Mouse (Mus musculus): ENCODE measurements at regions not wholly inside any gene's neighbourhood (a gene's known extent, or its start where the extent isn't known, plus 50 kb on each side); places are given as distances from the start of the nearest gene placed in this dataset.

- 25% methylated on average over 14 of the region's 14 CpGs for WGBS
- Histone ChIP-seq H3K4me3 (replicated peaks; ENCODE audit: low read length) (no peak overlapping the region), H3K27me3 (ENCODE audit: control insufficient read depth, insufficient read depth, low read length) (no peaks in the 10 kb centered on the region), H3K4me2 (ENCODE audit: low read depth, low read length) (no peak overlapping the region; the same call in 1 of the 2 replicates), H3K4me1 (ENCODE audit: control insufficient read depth, insufficient read depth, low read length) (0 out of 2 replicates have a peak, but pooled peaks cover 2% of the 10 kb centered on the region), H3K9me3 (replicated peaks; ENCODE audit: control insufficient read depth, low read length) (no peaks in the 10 kb centered on the region), H3K9ac (ENCODE audit: low read length) (no peak overlapping the region), H3K27ac (ENCODE audit: low read length) (no peak overlapping the region), H3K36me3 (ENCODE audit: control insufficient read depth, insufficient read depth, low read length) (no peaks in the 10 kb centered on the region)
- no peak for ATAC-seq (ENCODE audit: insufficient read depth, low FRiP score)
These were observed 161.3 kb downstream of the Cysltr2 start for GRCm38 (mm10) chr14:72887470-72888071.

- WGBS, result 20% methylated on average over 12 of the region's 12 CpGs
These were observed 162.0 kb downstream of the Cysltr2 start for GRCm38 (mm10) chr14:72886935-72887369.

GRCm38 (mm10) chr14:72885824-72886223 lies 163.1 kb downstream of the Cysltr2 start:
- ATAC-seq (ENCODE audit: insufficient read depth, low FRiP score), result no peak
- H3K9me3 ChIP-seq (replicated peaks; ENCODE audit: control insufficient read depth, low read length), result no peaks in the 10 kb centered on the region
- H3K4me2 ChIP-seq (ENCODE audit: low read depth, low read length), result no peak overlapping the region
- H3K4me1 ChIP-seq (ENCODE audit: control insufficient read depth, insufficient read depth, low read length), result 0 out of 2 replicates have a peak, but pooled peaks cover 2% of the 10 kb centered on the region
- H3K36me3 ChIP-seq (ENCODE audit: control insufficient read depth, insufficient read depth, low read length), result no peaks in the 10 kb centered on the region
- WGBS, result 69% methylated on average over 4 of the region's 4 CpGs
- no peak overlapping the region for H3K27ac ChIP-seq (ENCODE audit: low read length)
- H3K9ac ChIP-seq (ENCODE audit: low read length), result no peak overlapping the region
- no peaks in the 10 kb centered on the region for H3K27me3 ChIP-seq (ENCODE audit: control insufficient read depth, insufficient read depth, low read length)
- no peak overlapping the region for H3K4me3 ChIP-seq (replicated peaks; ENCODE audit: low read length)

More at GRCm38 (mm10) chr14:72886935-72887369, 162.0 kb downstream of the Cysltr2 start:
- Histone ChIP-seq H3K27me3 (ENCODE audit: control insufficient read depth, insufficient read depth, low read length) (no peaks in the 10 kb centered on the region), H3K9ac (ENCODE audit: low read length) (no peak overlapping the region), H3K36me3 (ENCODE audit: control insufficient read depth, insufficient read depth, low read length) (no peaks in the 10 kb centered on the region), H3K27ac (ENCODE audit: low read length) (no peak overlapping the region), H3K4me3 (replicated peaks; ENCODE audit: low read length) (no peak overlapping the region), H3K9me3 (replicated peaks; ENCODE audit: control insufficient read depth, low read length) (no peaks in the 10 kb centered on the region), H3K4me1 (ENCODE audit: control insufficient read depth, insufficient read depth, low read length) (0 out of 2 replicates have a peak, but pooled peaks cover 2% of the 10 kb centered on the region), H3K4me2 (ENCODE audit: low read depth, low read length) (peak overlapping the region; percentile 36; the same call in 1 of the 2 replicates)
- peak; percentile 47; the same call in 1 of the 2 replicates for ATAC-seq (ENCODE audit: insufficient read depth, low FRiP score)

- Histone ChIP-seq H3K27ac (ENCODE audit: low read length) (no peak overlapping the region), H3K4me1 (ENCODE audit: control insufficient read depth, insufficient read depth, low read length) (0 out of 2 replicates have a peak, but pooled peaks cover 2% of the 10 kb centered on the region), H3K4me2 (ENCODE audit: low read depth, low read length) (no peak overlapping the region), H3K4me3 (replicated peaks; ENCODE audit: low read length) (no peak overlapping the region), H3K27me3 (ENCODE audit: control insufficient read depth, insufficient read depth, low read length) (no peaks in the 10 kb centered on the region), H3K36me3 (ENCODE audit: control insufficient read depth, insufficient read depth, low read length) (no peaks in the 10 kb centered on the region), H3K9me3 (replicated peaks; ENCODE audit: control insufficient read depth, low read length) (no peaks in the 10 kb centered on the region), H3K9ac (ENCODE audit: low read length) (no peak overlapping the region)
- WGBS, result 76% methylated on average over 4 of the region's 4 CpGs
- ATAC-seq (ENCODE audit: insufficient read depth, low FRiP score), result no peak
These were observed 164.4 kb downstream of the Cysltr2 start for GRCm38 (mm10) chr14:72884561-72884960.

GRCm38 (mm10) chr14:72877132-72877531 lies 167.3 kb upstream of the Fndc3a start:
- H3K4me1 ChIP-seq (ENCODE audit: control insufficient read depth, insufficient read depth, low read length), result no peaks in the 10 kb centered on the region
- no peak overlapping the region for H3K9ac ChIP-seq (ENCODE audit: low read length)
- H3K36me3 ChIP-seq (ENCODE audit: control insufficient read depth, insufficient read depth, low read length), result no peaks in the 10 kb centered on the region
- no peaks in the 10 kb centered on the region for H3K27me3 ChIP-seq (ENCODE audit: control insufficient read depth, insufficient read depth, low read length)
- H3K4me3 ChIP-seq (replicated peaks; ENCODE audit: low read length), result no peak overlapping the region
- no peak for ATAC-seq (ENCODE audit: insufficient read depth, low FRiP score)
- no peak overlapping the region for H3K27ac ChIP-seq (ENCODE audit: low read length)
- H3K9me3 ChIP-seq (replicated peaks; ENCODE audit: control insufficient read depth, low read length), result no peaks in the 10 kb centered on the region
- H3K4me2 ChIP-seq (ENCODE audit: low read depth, low read length), result no peak overlapping the region

- 83% methylated on average over 3 of the region's 3 CpGs for WGBS
- Histone ChIP-seq H3K4me2 (ENCODE audit: low read depth, low read length) (no peak overlapping the region), H3K27ac (ENCODE audit: low read length) (no peak overlapping the region), H3K4me3 (replicated peaks; ENCODE audit: low read length) (no peak overlapping the region), H3K27me3 (ENCODE audit: control insufficient read depth, insufficient read depth, low read length) (no peaks in the 10 kb centered on the region), H3K36me3 (ENCODE audit: control insufficient read depth, insufficient read depth, low read length) (no peaks in the 10 kb centered on the region), H3K9me3 (replicated peaks; ENCODE audit: control insufficient read depth, low read length) (no peaks in the 10 kb centered on the region), H3K9ac (ENCODE audit: low read length) (no peak overlapping the region), H3K4me1 (ENCODE audit: control insufficient read depth, insufficient read depth, low read length) (0 out of 2 replicates have a peak, but pooled peaks cover 2% of the 10 kb centered on the region)
- ATAC-seq (ENCODE audit: insufficient read depth, low FRiP score), result no peak
These were observed 163.7 kb upstream of the Fndc3a start for GRCm38 (mm10) chr14:72873494-72873893.

- WGBS, result 34% methylated on average over 20 of the region's 20 CpGs
- H3K9me3 ChIP-seq (replicated peaks; ENCODE audit: control insufficient read depth, low read length), result no peaks in the 10 kb centered on the region
- no peak overlapping the region for H3K4me3 ChIP-seq (replicated peaks; ENCODE audit: low read length)
- no peak overlapping the region for H3K27ac ChIP-seq (ENCODE audit: low read length)
- no peaks in the 10 kb centered on the region for H3K36me3 ChIP-seq (ENCODE audit: control insufficient read depth, insufficient read depth, low read length)
- peak overlapping the region; percentile 32 for H3K4me2 ChIP-seq (ENCODE audit: low read depth, low read length)
- no peaks in the 10 kb centered on the region for H3K27me3 ChIP-seq (ENCODE audit: control insufficient read depth, insufficient read depth, low read length)
- ATAC-seq (ENCODE audit: insufficient read depth, low FRiP score), result peak; percentile 71
- H3K9ac ChIP-seq (ENCODE audit: low read length), result no peak overlapping the region
- H3K4me1 ChIP-seq (ENCODE audit: control insufficient read depth, insufficient read depth, low read length), result 0 out of 2 replicates have a peak, but pooled peaks cover 2% of the 10 kb centered on the region
These were observed 159.5 kb upstream of the Fndc3a start for GRCm38 (mm10) chr14:72869188-72869749.

GRCm38 (mm10) chr14:72866896-72867295 lies 157.1 kb upstream of the Fndc3a start:
- WGBS, result 45% methylated on average over 2 of the region's 2 CpGs

GRCm38 (mm10) chr14:72865531-72865930 lies 155.7 kb upstream of the Fndc3a start:
- H3K9me3 ChIP-seq (replicated peaks; ENCODE audit: control insufficient read depth, low read length), result no peaks in the 10 kb centered on the region
- no peak overlapping the region for H3K9ac ChIP-seq (ENCODE audit: low read length)
- no peaks in the 10 kb centered on the region for H3K27me3 ChIP-seq (ENCODE audit: control insufficient read depth, insufficient read depth, low read length)
- ATAC-seq (ENCODE audit: insufficient read depth, low FRiP score), result no peak
- no peak overlapping the region for H3K27ac ChIP-seq (ENCODE audit: low read length)
- H3K4me3 ChIP-seq (replicated peaks; ENCODE audit: low read length), result no peak overlapping the region
- H3K4me2 ChIP-seq (ENCODE audit: low read depth, low read length), result no peak overlapping the region
- 0 out of 2 replicates have a peak, but pooled peaks cover 2% of the 10 kb centered on the region for H3K4me1 ChIP-seq (ENCODE audit: control insufficient read depth, insufficient read depth, low read length)
- no peaks in the 10 kb centered on the region for H3K36me3 ChIP-seq (ENCODE audit: control insufficient read depth, insufficient read depth, low read length)

More at GRCm38 (mm10) chr14:72866896-72867295, 157.1 kb upstream of the Fndc3a start:
- Histone ChIP-seq H3K27ac (ENCODE audit: low read length) (no peak overlapping the region), H3K36me3 (ENCODE audit: control insufficient read depth, insufficient read depth, low read length) (no peaks in the 10 kb centered on the region), H3K27me3 (ENCODE audit: control insufficient read depth, insufficient read depth, low read length) (no peaks in the 10 kb centered on the region), H3K9ac (ENCODE audit: low read length) (no peak overlapping the region), H3K4me1 (ENCODE audit: control insufficient read depth, insufficient read depth, low read length) (0 out of 2 replicates have a peak, but pooled peaks cover 2% of the 10 kb centered on the region), H3K4me2 (ENCODE audit: low read depth, low read length) (no peak overlapping the region), H3K4me3 (replicated peaks; ENCODE audit: low read length) (no peak overlapping the region), H3K9me3 (replicated peaks; ENCODE audit: control insufficient read depth, low read length) (no peaks in the 10 kb centered on the region)
- no peak for ATAC-seq (ENCODE audit: insufficient read depth, low FRiP score)

All from stomach, embryonic 16.5 days (tissue).